Mouse (Mus musculus) regulatory T cell (primary cell): ENCODE measurements around the gene Isca1.
"Not testable (repeated sequence)": the region's sequence is repeated elsewhere in the genome, so short reads cannot be mapped to it uniquely, and the experiment has no call there.

Experiments
- in situ Hi-C: fragments of 300-600 bp; cut with MboI, MseI; formaldehyde crosslinking; loops from one replicate; pipeline ENCODE4 v1.15.1; 2025; ENCODE audit warnings: high pct_unique_total_duplicates

Isca1 gene

GRCm38 (mm10) chr13:59750310-59750709 is 19.3 kb downstream of the Isca1 start:
- in situ Hi-C loops: no loop called here

- in situ Hi-C loops: no loop called here
Measured at GRCm38 (mm10) chr13:59746711-59747110, 22.9 kb downstream of the Isca1 start, which contains the start of gene 1700014D04Rik. TSS of gene 1700014D04Rik (minus strand) at chr13:59746752.

- in situ Hi-C loops: no loop called here
Measured at GRCm38 (mm10) chr13:59746164-59746563, 23.4 kb downstream of the Isca1 start.

GRCm38 (mm10) chr13:59745462-59745861 is 24.1 kb downstream of the Isca1 start:
- in situ Hi-C loops: no loop called here

- in situ Hi-C loops: no loop called here
Measured at GRCm38 (mm10) chr13:59741697-59742096, 27.9 kb downstream of the Isca1 start.

- in situ Hi-C loops: no loop called here
Measured at GRCm38 (mm10) chr13:59741096-59741495, 28.5 kb downstream of the Isca1 start.

GRCm38 (mm10) chr13:59739397-59739796 is 30.2 kb downstream of the Isca1 start:
- in situ Hi-C loops: no loop called here

GRCm38 (mm10) chr13:59738455-59738854 is 31.2 kb downstream of the Isca1 start:
- in situ Hi-C loops: no loop called here

GRCm38 (mm10) chr13:59735190-59735589 is 34.4 kb downstream of the Isca1 start:
- in situ Hi-C loops: no loop called here

GRCm38 (mm10) chr13:59734347-59734746 is 35.3 kb downstream of the Isca1 start:
- in situ Hi-C loops: not testable (repeated sequence)

- in situ Hi-C loops: no loop called here
Measured at GRCm38 (mm10) chr13:59733936-59734335, 35.7 kb downstream of the Isca1 start.

- in situ Hi-C loops: no loop called here
Measured at GRCm38 (mm10) chr13:59731652-59732051, 38.0 kb downstream of the Isca1 start, which contains the start of gene Spata31d1d. TSS of gene Spata31d1d (minus strand) at chr13:59731752.

GRCm38 (mm10) chr13:59728378-59729093 is 41.1 kb downstream of the Isca1 start:
- in situ Hi-C loops: no loop called here

- in situ Hi-C loops: no loop called here
Measured at GRCm38 (mm10) chr13:59726139-59726867, 43.3 kb downstream of the Isca1 start.

GRCm38 (mm10) chr13:59722089-59722488 is 47.5 kb downstream of the Isca1 start:
- in situ Hi-C loops: loop anchor here (5.0 kb wide), 1 partner anchor 40 kb away; no protein-coding TSS in a partner anchor

GRCm38 (mm10) chr13:59719475-59719874 is 50.1 kb downstream of the Isca1 start:
- in situ Hi-C loops: no loop called here

GRCm38 (mm10) chr13:59718857-59719440 is 50.7 kb downstream of the Isca1 start:
- in situ Hi-C loops: not testable (repeated sequence)

GRCm38 (mm10) chr13:59713710-59714109 is 55.9 kb downstream of the Isca1 start:
- in situ Hi-C loops: no loop called here

GRCm38 (mm10) chr13:59711984-59712383 is 57.6 kb downstream of the Isca1 start, which contains the start of gene Spata31d1b:
TSS of gene Spata31d1b (plus strand) at chr13:59712284.
- in situ Hi-C loops: not testable (repeated sequence)

GRCm38 (mm10) chr13:59710230-59710629 is 59.4 kb downstream of the Isca1 start, which contains the start of gene Spata31d1a:
TSS of gene Spata31d1a (minus strand) at chr13:59710330.
- in situ Hi-C loops: no loop called here
